Comparison of ENCODE assay signal across 8 mouse cellular contexts in genomic region chr10:29206730-29207129, GRCm38 (mm10). TPM values are rescaled to one million over a fixed set of nuclear protein-coding genes. Genes with fewer than 3 reads are reported as not detected.
DNase-seq lines count a peak whose midpoint lies in the region; ATAC-seq and TF ChIP-seq lines count a peak whose summit lies in the region.

No protein-coding gene starts in this region.

- intact Hi-C loops in left cerebral cortex, postnatal 14 days (cut with DNase I) = loop anchor here (5.0 kb wide), 1 partner anchor 59 kb away; no protein-coding TSS in a partner anchor

- H3K9me3 ChIP-seq in kidney, postnatal 0 days (replicated peaks; ENCODE audit: low read length) = no peaks in the 10 kb centered on the region
- H3K9me3 ChIP-seq in neural tube, embryonic 13.5 days = no peaks in the 10 kb centered on the region

- no peak overlapping the region for H3K4me2 ChIP-seq in kidney, postnatal 0 days (ENCODE audit: low read length)
- H3K4me2 ChIP-seq in neural tube, embryonic 13.5 days = no peak overlapping the region

- H3K4me1 ChIP-seq in kidney, postnatal 0 days (replicated peaks; ENCODE audit: insufficient read depth, low read length) = no peaks in the 10 kb centered on the region
- H3K4me1 ChIP-seq in neural tube, embryonic 13.5 days (replicated peaks) = peaks cover 11% of the 10 kb centered on the region; the same call in 1 of the 2 replicates

- H3K4me3 ChIP-seq in kidney, postnatal 0 days (replicated peaks; ENCODE audit: low read depth, low read length) = no peak overlapping the region
- H3K4me3 ChIP-seq in neural tube, embryonic 13.5 days = no peak overlapping the region

- ATAC-seq in kidney, postnatal 0 days (replicated peaks; ENCODE audit: low FRiP score, low read depth) = peak; percentile 71; the same call in 1 of the 2 replicates
- peak; percentile 62; the same call in 1 of the 2 replicates for ATAC-seq in neural tube, embryonic 13.5 days (ENCODE audit: low read depth)

- peak; percentile 62 to 66 for DNase-seq in left cerebral cortex, postnatal 14 days (ENCODE audit: low spot score in 2 of 2)
- no peak for DNase-seq in left cerebral cortex, adult 11 months (ENCODE audit: low spot score)
- DNase-seq in NIH3T3 (ENCODE audit: low read depth) = peak; percentile 89
- DNase-seq in embryo, embryonic 10 days (ENCODE audit: low spot score) = peak; percentile 80
- peak; percentile 72 for DNase-seq in kidney, postnatal 0 days (ENCODE audit: low spot score)
- DNase-seq in urinary bladder, postnatal 14 days (ENCODE audit: low spot score) = no peak
- no peak for DNase-seq in spleen, adult 12 weeks (ENCODE audit: low spot score)

- no peak overlapping the region for H3K9ac ChIP-seq in kidney, postnatal 0 days (ENCODE audit: low read depth, low read length)
- no peak overlapping the region for H3K9ac ChIP-seq in neural tube, embryonic 13.5 days

- H3K27me3 ChIP-seq in kidney, postnatal 0 days (ENCODE audit: insufficient read depth, low read length) = no peaks in the 10 kb centered on the region
- H3K27me3 ChIP-seq in neural tube, embryonic 13.5 days = no peaks in the 10 kb centered on the region

- no peak overlapping the region for H3K27ac ChIP-seq in kidney, postnatal 0 days
- no peak overlapping the region for H3K27ac ChIP-seq in neural tube, embryonic 13.5 days (replicated peaks)

- H3K36me3 ChIP-seq in kidney, postnatal 0 days (ENCODE audit: insufficient read depth, low read length) = no peaks in the 10 kb centered on the region
- H3K36me3 ChIP-seq in neural tube, embryonic 13.5 days = peaks cover 20% of the 10 kb centered on the region

- TF ChIP-seq CTCF in kidney, postnatal 0 days (IDR thresholded peaks at IDR 0.05; ENCODE audit: low read depth) = peak; percentile 78

RNA-seq across cellular contexts. Expression of gene 9330159F19Rik, which starts 4.7 kb away (rescaled TPM):
- 10 to 100 TPM; 68.6 to 76.3 TPM for total RNA-seq in left cerebral cortex, postnatal 14 days (2021)
- polyA plus RNA-seq in kidney, postnatal 0 days (2015; fragmentation: Nextera tagmentation; extraction: Ambion mirVana) = 0.04 and 0.07 TPM in 2 replicates
- polyA plus RNA-seq in neural tube, embryonic 13.5 days (2015; fragmentation: Nextera tagmentation; extraction: Ambion mirVana) = 24.5 and 26.1 TPM in 2 replicates

RNA-seq across cellular contexts. Expression of gene Gm49353, which starts 8.0 kb away (rescaled TPM):
- 10 to 100 TPM; 27.6 to 29.4 TPM for total RNA-seq in left cerebral cortex, postnatal 14 days (2021)
- not detected in 2 replicates for polyA plus RNA-seq in kidney, postnatal 0 days (2015; fragmentation: Nextera tagmentation; extraction: Ambion mirVana)
- polyA plus RNA-seq in neural tube, embryonic 13.5 days (2015; fragmentation: Nextera tagmentation; extraction: Ambion mirVana) = 13.0 and 14.8 TPM in 2 replicates

Comparison
In these comparisons a context has a peak if more than half of its experiments do, and no peak if none do; other contexts are left out.
1. DNase-seq: peak in left cerebral cortex, postnatal 14 days (2 of 2), NIH3T3 (single experiment), embryo, embryonic 10 days (single experiment) and kidney, postnatal 0 days (single experiment); none in left cerebral cortex, adult 11 months (single experiment), urinary bladder, postnatal 14 days (single experiment) and spleen, adult 12 weeks (single experiment).
2. RNA of gene 9330159F19Rik, which starts 4.7 kb away (polyA plus RNA-seq): 24.5 to 26.1 TPM in neural tube, embryonic 13.5 days; 0.04 to 0.07 TPM in kidney, postnatal 0 days; every median in the first group is over 10 times any median in the second.
3. RNA of gene Gm49353, which starts 8.0 kb away (polyA plus RNA-seq): 13.0 to 14.8 TPM in neural tube, embryonic 13.5 days; not detected in kidney, postnatal 0 days; every median in the first group is over 10 times any median in the second.